9 mouse cellular contexts compared by ENCODE assay signal in genomic region chr11:103411301-103411700, GRCm38 (mm10). TPM values are rescaled to one million over a fixed set of nuclear protein-coding genes. Genes with fewer than 3 reads are reported as not detected.
DNase-seq lines count a peak whose midpoint lies in the region; ATAC-seq lines count a peak whose summit lies in the region.
"Had no signal": no experiment of that assay in that cellular context is flagged by ENCODE, and none has a peak within 500 bp of the region (broad histone marks: within the 10 kb centered on the region; RNA-seq: fewer than 3 reads in every experiment).

No protein-coding gene starts in this region.

- H3K9me3 ChIP-seq in lung, embryonic 15.5 days: no peaks in the 10 kb centered on the region
- no peaks in the 10 kb centered on the region for H3K9me3 ChIP-seq in embryonic facial prominence, embryonic 15.5 days (replicated peaks)
- no peaks in the 10 kb centered on the region for H3K9me3 ChIP-seq in limb, embryonic 13.5 days

- no peak overlapping the region for H3K9ac ChIP-seq in lung, embryonic 15.5 days
- H3K9ac ChIP-seq in embryonic facial prominence, embryonic 15.5 days: no peak overlapping the region
- no peak overlapping the region for H3K9ac ChIP-seq in limb, embryonic 13.5 days

- peak overlapping the region; percentile 96; the same call in 1 of the 2 replicates for H3K4me2 ChIP-seq in lung, embryonic 15.5 days
- peak overlapping the region; percentile 92; the same call in 1 of the 2 replicates for H3K4me2 ChIP-seq in embryonic facial prominence, embryonic 15.5 days (replicated peaks)
- H3K4me2 ChIP-seq in limb, embryonic 13.5 days (replicated peaks): peak overlapping the region; percentile 93

- H3K27me3 ChIP-seq in lung, embryonic 15.5 days: no peaks in the 10 kb centered on the region
- 0 out of 2 replicates have a peak, but pooled peaks cover 3% of the 10 kb centered on the region for H3K27me3 ChIP-seq in embryonic facial prominence, embryonic 15.5 days
- H3K27me3 ChIP-seq in limb, embryonic 13.5 days: no peaks in the 10 kb centered on the region
- H3K27me3 ChIP-seq in splenic B cell, adult 2 months (ENCODE audit: control insufficient read depth, insufficient read depth, low read length, poor library complexity, severe bottlenecking): no peaks in the 10 kb centered on the region

- no peak for DNase-seq in lung, postnatal 25 days (ENCODE audit: low spot score)
- DNase-seq in splenic B cell, adult 2 months (ENCODE audit: low read depth, low spot score): peak; percentile 26
- no peak for DNase-seq in adrenal gland, postnatal 10 days
- no peak for DNase-seq in layer of hippocampus, postnatal 10 days (ENCODE audit: low spot score in 2 of 2)
- no peak for DNase-seq in thymus, postnatal 4 days
- DNase-seq: lung, postnatal 36 days had no signal

- H3K4me3 ChIP-seq in lung, embryonic 15.5 days: peak overlapping the region; percentile 97
- H3K4me3 ChIP-seq in embryonic facial prominence, embryonic 15.5 days (replicated peaks): peak overlapping the region; percentile 90
- H3K4me3 ChIP-seq in limb, embryonic 13.5 days: peak overlapping the region; percentile 90; the same call in 1 of the 2 replicates

- no peak overlapping the region for H3K27ac ChIP-seq in lung, embryonic 15.5 days
- no peak overlapping the region for H3K27ac ChIP-seq in embryonic facial prominence, embryonic 15.5 days (replicated peaks)
- no peak overlapping the region for H3K27ac ChIP-seq in limb, embryonic 13.5 days

- ATAC-seq in lung, embryonic 15.5 days (ENCODE audit: borderline replicate concordance, extremely low read depth, low FRiP score, low TSS enrichment): no peak
- ATAC-seq in embryonic facial prominence, embryonic 15.5 days (ENCODE audit: insufficient number of reproducible peaks, low FRiP score, low TSS enrichment, low read depth): no peak
- ATAC-seq in limb, embryonic 13.5 days (ENCODE audit: low FRiP score, low read depth): no peak

- no peaks in the 10 kb centered on the region for H3K36me3 ChIP-seq in lung, embryonic 15.5 days
- no peaks in the 10 kb centered on the region for H3K36me3 ChIP-seq in embryonic facial prominence, embryonic 15.5 days
- H3K36me3 ChIP-seq in limb, embryonic 13.5 days: 0 out of 2 replicates have a peak, but pooled peaks cover 4% of the 10 kb centered on the region
- H3K36me3 ChIP-seq in splenic B cell, adult 2 months (ENCODE audit: control insufficient read depth, insufficient read depth, low read length, poor library complexity, severe bottlenecking): no peaks in the 10 kb centered on the region; the same call in 1 of the 2 replicates

- peaks cover 17% of the 10 kb centered on the region for H3K4me1 ChIP-seq in lung, embryonic 15.5 days
- peaks cover 22% of the 10 kb centered on the region for H3K4me1 ChIP-seq in embryonic facial prominence, embryonic 15.5 days
- H3K4me1 ChIP-seq in limb, embryonic 13.5 days: peaks cover 15% of the 10 kb centered on the region

- WGBS in lung, embryonic 15.5 days: 74% methylated on average over 1 of the region's 1 CpGs
- WGBS in embryonic facial prominence, embryonic 15.5 days: 67% methylated on average over 1 of the region's 1 CpGs
- 70% methylated on average over 1 of the region's 1 CpGs for WGBS in limb, embryonic 13.5 days

RNA-seq across cellular contexts. Expression of gene Plekhm1, which starts 1.2 kb away (rescaled TPM):
- polyA plus RNA-seq in lung, embryonic 15.5 days (2015; fragmentation: Nextera tagmentation; extraction: Ambion mirVana): 8.3 TPM in 2 replicates
- 8.2 and 9.2 TPM in 2 replicates for polyA plus RNA-seq in embryonic facial prominence, embryonic 15.5 days (2015; fragmentation: Nextera tagmentation; extraction: Ambion mirVana)
- polyA plus RNA-seq in limb, embryonic 13.5 days (2015; fragmentation: Nextera tagmentation; extraction: Ambion mirVana): 7.1 and 8.7 TPM in 2 replicates
- total RNA-seq in adrenal gland, postnatal 10 days (2021): 10 to 100 TPM; 14.4 to 17.4 TPM
- total RNA-seq in layer of hippocampus, postnatal 10 days (2021): 10 to 100 TPM; 15.0 TPM

RNA-seq across cellular contexts. Expression of gene Arhgap27, which starts 47.8 kb away (rescaled TPM):
- 17.0 and 17.3 TPM in 2 replicates for polyA plus RNA-seq in lung, embryonic 15.5 days (2015; fragmentation: Nextera tagmentation; extraction: Ambion mirVana)
- polyA plus RNA-seq in embryonic facial prominence, embryonic 15.5 days (2015; fragmentation: Nextera tagmentation; extraction: Ambion mirVana): 12.3 and 12.4 TPM in 2 replicates
- 5.1 and 6.8 TPM in 2 replicates for polyA plus RNA-seq in limb, embryonic 13.5 days (2015; fragmentation: Nextera tagmentation; extraction: Ambion mirVana)
- total RNA-seq in adrenal gland, postnatal 10 days (2021): 10 to 100 TPM; 23.1 to 24.5 TPM
- 1 to 10 TPM; 8.7 to 9.3 TPM for total RNA-seq in layer of hippocampus, postnatal 10 days (2021)
